Mouse (Mus musculus) lung, embryonic 14.5 days (tissue): ENCODE results near the gene Daam2. TPM values are rescaled to one million over a fixed set of nuclear protein-coding genes. Genes with fewer than 3 reads are reported as not detected.

ENCODE experiments used
- ATAC-seq: fragments of 200-750 bp; cut with Nextera tagmentation; 2 replicates; pipeline ENCODE4 v1.8.0; 2017; ENCODE audit warnings: mild to moderate bottlenecking, moderate TSS enrichment, moderate library complexity; ENCODE audit not compliant: insufficient read depth
- DNase-seq: peaks from one replicate; pipeline ENCODE4 v3.0.0-alpha.2; 2015
- H3K27ac ChIP-seq: fragments of 300-500 bp; sonication (generic); 2 replicates; pipeline ENCODE4 v1.5.1; 2014; ENCODE audit warnings: low read depth, mild to moderate bottlenecking, moderate library complexity
- H3K27me3 ChIP-seq: fragments of 300-500 bp; sonication (generic); 2 replicates; pipeline ENCODE4 v1.6.1; 2014; ENCODE audit warnings: low read length, control low read depth; ENCODE audit not compliant: insufficient read depth
- H3K36me3 ChIP-seq: fragments of 300-500 bp; sonication (generic); 2 replicates; pipeline ENCODE4 v1.6.1; 2014; ENCODE audit warnings: control low read depth; ENCODE audit not compliant: insufficient read depth
- H3K4me1 ChIP-seq: fragments of 300-500 bp; sonication (generic); 2 replicates; pipeline ENCODE4 v1.6.1; 2014; ENCODE audit warnings: antibody characterized with exemption, control low read depth; ENCODE audit not compliant: insufficient read depth
- H3K4me2 ChIP-seq: fragments of 300-500 bp; sonication (generic); 2 replicates; pipeline ENCODE4 v1.6.1; 2014; ENCODE audit warnings: mild to moderate bottlenecking
- H3K4me3 ChIP-seq: fragments of 300-500 bp; sonication (generic); 2 replicates; pipeline ENCODE4 v1.5.1; 2014; ENCODE audit warnings: low read depth, low read length
- H3K9ac ChIP-seq: fragments of 300-500 bp; sonication (generic); 2 replicates; pipeline ENCODE4 v1.6.1; 2014
- H3K9me3 ChIP-seq: fragments of 300-500 bp; sonication (generic); 2 replicates; pipeline ENCODE4 v1.6.1; 2016; ENCODE audit warnings: low read depth, low read length, control low read depth
- CTCF ChIP-seq: IDR thresholded peaks from 2 replicates; pipeline ENCODE4 v1.5.1; 2016; ENCODE audit warnings: antibody characterized with exemption, low read depth
- WGBS: fragments of 180-500 bp; shearing (Covaris S2); extraction: QIAGEN DNeasy Blood & Tissue Kit; methylation state at CpG from one replicate; pipeline ENCODE4 v1.1.7; 2014; 5-methylcytosine and 5-hydroxymethylcytosine counted together
- polyA plus RNA-seq: library from polyadenylated mRNA; unstranded; fragments of >200 nt; fragmentation: Nextera tagmentation; extraction: Ambion mirVana; gene quantifications from 2 replicates; pipeline ENCODE4 v1.2.1, GENCODE M21; 2014

Gene Daam2
- polyA plus RNA-seq, 1 experiment from 2014 or later, result 18.1 TPM

DNA sequence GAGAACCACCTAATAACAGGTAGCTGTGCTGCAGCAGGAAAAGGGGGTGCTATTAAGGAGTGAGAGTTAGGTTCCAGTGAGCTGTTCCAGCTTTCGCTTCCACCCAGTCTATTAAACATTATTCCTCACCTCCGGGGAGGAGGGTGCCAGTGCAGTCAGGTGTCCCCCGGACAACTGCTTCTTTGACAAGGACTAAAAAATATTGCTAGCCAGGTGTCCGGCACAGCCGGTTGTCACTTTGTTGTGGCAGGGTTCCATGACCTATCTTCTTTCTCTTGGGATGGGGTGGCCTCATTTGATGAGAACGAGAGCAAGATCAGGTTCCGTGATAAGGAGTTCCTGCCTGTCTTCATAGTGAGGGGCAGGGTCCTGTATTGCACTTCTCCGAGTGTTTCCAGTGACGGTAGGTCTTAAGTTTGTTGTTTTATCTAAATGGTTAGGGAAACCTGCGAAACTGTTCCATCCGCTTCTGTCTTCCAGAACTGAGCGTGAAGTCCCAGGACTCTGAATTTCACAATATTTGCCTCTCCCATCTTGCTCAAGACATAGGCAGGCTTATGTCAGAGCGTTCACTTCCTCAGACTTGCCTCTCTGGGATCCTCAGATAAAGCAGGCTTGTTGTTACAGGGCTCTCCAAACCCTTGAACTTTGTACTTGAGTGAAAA is 135.3 kb downstream of the Daam2 start:
- Histone ChIP-seq H3K27ac (peak overlapping the region; percentile 63), H3K4me1 (peaks cover 7% of the 10 kb centered on the region), H3K9ac (peak overlapping the region; percentile 80), H3K9me3 (no peaks in the 10 kb centered on the region), H3K27me3 (no peaks in the 10 kb centered on the region), H3K4me2 (peak overlapping the region; percentile 96), H3K4me3 (peak overlapping the region; percentile 72), H3K36me3 (peaks cover 10% of the 10 kb centered on the region; the same call in 1 of the 2 replicates)
- ATAC-seq (no peak), DNase-seq (peak; percentile 62)
- WGBS, result 18% methylated on average over 13 of the region's 13 CpGs
- no peak for TF ChIP-seq CTCF

- Histone ChIP-seq H3K27me3 (no peaks in the 10 kb centered on the region), H3K9me3 (no peaks in the 10 kb centered on the region), H3K4me2 (peak within 1 kb of the TSS; percentile 96), H3K4me3 (peak within 1 kb of the TSS; percentile 72), H3K36me3 (0 out of 2 replicates have a peak, but pooled peaks cover 5% of the 10 kb centered on the region), H3K27ac (peak within 1 kb of the TSS; percentile 63), H3K9ac (peak within 1 kb of the TSS; percentile 80), H3K4me1 (peaks cover 7% of the 10 kb centered on the region)
- TF ChIP-seq CTCF, result no peak
- DNase-seq, result peak; percentile 98
- under 1% methylated on average over 28 of the region's 28 CpGs for WGBS
- peak; percentile 98 for ATAC-seq
Measured at GRCm38 (mm10) chr17:49428239-49428688, 135.9 kb downstream of the Daam2 start, which contains the start of gene Mocs1. Gene Mocs1 (plus strand): TSS chr17:49428362.

DNA sequence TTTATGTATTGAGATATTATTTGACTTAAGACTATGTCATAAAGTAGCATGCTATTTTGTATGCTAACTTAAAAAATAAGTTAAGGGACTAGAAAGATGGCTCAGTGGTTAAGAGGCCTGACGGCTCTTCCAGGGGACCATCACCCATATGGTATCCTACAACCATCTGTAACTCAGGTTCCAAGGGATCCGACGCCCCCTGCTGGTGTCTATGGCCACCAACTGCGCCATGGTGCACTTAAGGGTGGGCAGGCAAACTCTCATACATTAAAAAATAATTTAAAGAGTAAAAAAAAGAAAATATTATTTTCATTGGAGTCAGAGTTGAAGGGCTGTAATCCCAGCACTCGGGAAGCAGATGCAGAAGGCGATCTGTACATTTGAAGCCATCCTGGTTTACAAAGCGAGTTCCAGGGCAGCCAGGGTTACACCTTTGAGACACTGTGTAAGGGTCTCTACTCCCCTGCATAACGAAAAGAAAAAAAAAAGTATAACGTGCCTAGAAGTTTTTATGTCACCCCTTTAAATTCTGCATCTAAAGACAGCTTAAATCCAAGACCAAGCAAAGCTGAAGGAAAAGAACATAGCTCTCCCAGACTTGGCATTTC is 136.4 kb downstream of the Daam2 start:
- peak; percentile 52 for DNase-seq
- Histone ChIP-seq H3K4me2 (peak overlapping the region; percentile 96), H3K4me1 (peaks cover 7% of the 10 kb centered on the region), H3K4me3 (peak overlapping the region; percentile 72; the same call in 1 of the 2 replicates), H3K36me3 (no peaks in the 10 kb centered on the region), H3K9me3 (no peaks in the 10 kb centered on the region), H3K27ac (no peak overlapping the region), H3K27me3 (no peaks in the 10 kb centered on the region), H3K9ac (no peak overlapping the region)
- peak; percentile 51 for TF ChIP-seq CTCF
- ATAC-seq, result peak; percentile 16; the same call in 1 of the 2 replicates
- 20% methylated on average over 9 of the region's 9 CpGs for WGBS

- no peak for DNase-seq
- Histone ChIP-seq H3K9me3 (no peaks in the 10 kb centered on the region), H3K4me1 (0 out of 2 replicates have a peak, but pooled peaks cover 3% of the 10 kb centered on the region), H3K27ac (no peak overlapping the region), H3K4me3 (no peak overlapping the region), H3K9ac (no peak overlapping the region), H3K36me3 (no peaks in the 10 kb centered on the region), H3K27me3 (no peaks in the 10 kb centered on the region), H3K4me2 (no peak overlapping the region)
- no peak for ATAC-seq
- TF ChIP-seq CTCF, result no peak
- 81% methylated on average over 3 of the region's 3 CpGs for WGBS
Measured at GRCm38 (mm10) chr17:49423872-49424271, 140.3 kb downstream of the Daam2 start.

DNA sequence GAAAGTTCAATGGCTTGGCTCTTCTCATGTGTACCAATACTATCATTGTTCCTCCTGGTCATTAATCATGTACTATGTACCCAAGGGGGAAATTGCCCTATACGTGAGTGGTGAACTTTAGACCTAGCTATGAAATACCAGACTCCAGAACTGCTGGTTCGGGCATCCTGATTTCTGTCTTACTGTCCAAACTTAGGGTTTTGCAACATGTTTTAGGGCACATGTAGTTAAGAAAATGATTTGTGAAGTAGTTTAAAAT is 141.1 kb downstream of the Daam2 start:
- H3K27me3 ChIP-seq, result no peaks in the 10 kb centered on the region
- H3K9me3 ChIP-seq, result no peaks in the 10 kb centered on the region
- H3K9ac ChIP-seq, result no peak overlapping the region
- no peak for TF ChIP-seq CTCF
- ATAC-seq (no peak), DNase-seq (no peak)
- 73% methylated on average over 2 of the region's 2 CpGs for WGBS
- H3K36me3 ChIP-seq, result no peaks in the 10 kb centered on the region
- H3K4me3 ChIP-seq, result no peak overlapping the region
- no peak overlapping the region for H3K27ac ChIP-seq
- 0 out of 2 replicates have a peak, but pooled peaks cover 3% of the 10 kb centered on the region for H3K4me1 ChIP-seq
- H3K4me2 ChIP-seq, result no peak overlapping the region

- Histone ChIP-seq H3K4me2 (no peak overlapping the region), H3K36me3 (no peaks in the 10 kb centered on the region), H3K27ac (no peak overlapping the region), H3K27me3 (no peaks in the 10 kb centered on the region), H3K9ac (no peak overlapping the region), H3K4me1 (no peaks in the 10 kb centered on the region), H3K4me3 (no peak overlapping the region), H3K9me3 (no peaks in the 10 kb centered on the region)
- TF ChIP-seq CTCF, result no peak
- ATAC-seq, result no peak
- WGBS, result 52% methylated on average over 3 of the region's 3 CpGs
- DNase-seq, result no peak
Measured at GRCm38 (mm10) chr17:49422286-49423066, 141.7 kb downstream of the Daam2 start.

DNA sequence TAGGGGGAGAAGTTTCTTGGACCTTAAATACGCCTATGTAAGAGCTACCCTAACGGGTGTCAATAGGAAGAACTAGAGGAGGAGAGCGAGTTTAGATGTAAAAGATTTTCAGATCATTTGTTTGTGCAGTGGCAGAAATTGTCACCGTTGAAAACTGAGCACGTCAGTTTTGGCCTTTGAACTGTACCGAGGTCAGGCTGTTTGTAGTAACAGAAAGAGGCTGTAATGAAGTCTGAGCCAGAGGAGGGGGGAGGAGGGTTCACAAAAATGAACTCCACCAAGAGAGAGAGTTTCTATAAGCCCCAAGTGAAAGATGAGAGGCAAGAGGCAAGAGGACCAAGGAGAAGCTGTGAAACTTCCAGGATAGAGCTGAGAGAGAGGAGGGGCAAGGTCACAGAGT is 144.3 kb downstream of the Daam2 start:
- H3K4me3 ChIP-seq, result no peak overlapping the region
- ATAC-seq (no peak), DNase-seq (no peak)
- no peak overlapping the region for H3K9ac ChIP-seq
- H3K27me3 ChIP-seq, result no peaks in the 10 kb centered on the region
- H3K36me3 ChIP-seq, result no peaks in the 10 kb centered on the region
- no peak for TF ChIP-seq CTCF
- no peaks in the 10 kb centered on the region for H3K9me3 ChIP-seq
- H3K4me1 ChIP-seq, result no peaks in the 10 kb centered on the region
- no peak overlapping the region for H3K27ac ChIP-seq
- 42% methylated on average over 6 of the region's 6 CpGs for WGBS
- no peak overlapping the region for H3K4me2 ChIP-seq
